Mouse (Mus musculus) heart, postnatal 0 days (tissue): Measurements from ENCODE around the gene Ran.

Experiments
- CTCF ChIP-seq: IDR thresholded peaks from 2 replicates; pipeline ENCODE4 v1.5.1; 2016; ENCODE audit warnings: antibody characterized with exemption, control low read depth, low read depth
- EP300 ChIP-seq: IDR thresholded peaks from 2 replicates; pipeline ENCODE4 v1.6.1; 2016; ENCODE audit warnings: antibody characterized with exemption, low read depth

- TF ChIP-seq CTCF (no peak), EP300 (no peak)
Observed at GRCm38 (mm10) chr5:129019497-129020299, at the start of gene Ran.
